Mouse (Mus musculus) megakaryocyte-erythroid progenitor cell, adult 5-6 weeks (primary cell): ENCODE results near the gene Atp8b4. TPM values are rescaled to one million over a fixed set of nuclear protein-coding genes. Genes with fewer than 3 reads are reported as not detected.
"Not testable (repeated sequence)": the region's sequence is repeated elsewhere in the genome, so short reads cannot be mapped to it uniquely, and the experiment has no call there.

Experiments
- ATAC-seq: replicated peaks from 2 replicates; pipeline ENCODE4 v1.8.0; 2016; ENCODE audit warnings: mild to moderate bottlenecking, inconsistent platforms; ENCODE audit not compliant: severe bottlenecking, poor library complexity, low FRiP score, low TSS enrichment
- total RNA-seq, 2 experiments: library from RNA; stranded (forward) in 1 of 2; stranded (reverse) in 1 of 2; fragments of 200-1000, 215-1000 nt in 1 of 2; fragments of >200 nt in 1 of 2; fragmentation: Nextera tagmentation in 1 of 2; gene quantifications; 2 replicates each; pipeline ENCODE4 v1.2.3; 2014 to 2017

The Atp8b4 gene
- total RNA-seq, 2 experiments from 2014 or later, result 1.6 to 2.2 TPM

DNA sequence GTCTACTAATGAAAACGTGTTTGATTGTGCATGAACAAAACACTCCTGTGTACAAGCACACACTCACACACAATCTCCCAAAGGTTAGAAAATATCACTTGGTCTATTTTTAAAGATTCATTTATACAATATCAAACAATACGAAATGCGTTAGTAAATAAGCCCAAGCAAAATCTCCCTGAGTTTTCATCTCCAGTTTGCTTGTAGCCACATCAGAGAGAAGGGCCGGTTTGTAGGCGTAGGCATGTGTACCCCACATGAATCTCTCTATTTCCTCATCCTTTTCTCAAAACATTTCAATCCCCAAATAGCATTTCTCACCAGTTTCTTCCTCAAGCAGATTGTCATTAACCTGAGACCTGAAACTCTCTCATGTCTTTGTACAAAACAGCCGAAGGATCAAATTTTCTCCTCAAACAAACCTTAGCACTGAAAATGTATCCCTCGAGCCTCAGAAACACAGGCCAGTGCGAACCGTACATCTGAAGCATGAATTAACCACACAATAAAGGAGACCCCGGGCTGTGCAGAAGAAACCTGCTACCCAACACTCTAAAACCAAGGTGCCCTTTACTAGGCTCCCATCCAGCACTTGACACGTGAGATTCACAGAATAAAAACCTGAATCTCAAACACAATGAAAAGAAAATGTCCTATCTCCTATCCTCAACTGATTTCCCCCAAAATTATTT lies 1.6 kb downstream of the Atp8b4 start:
- no peak for ATAC-seq

DNA sequence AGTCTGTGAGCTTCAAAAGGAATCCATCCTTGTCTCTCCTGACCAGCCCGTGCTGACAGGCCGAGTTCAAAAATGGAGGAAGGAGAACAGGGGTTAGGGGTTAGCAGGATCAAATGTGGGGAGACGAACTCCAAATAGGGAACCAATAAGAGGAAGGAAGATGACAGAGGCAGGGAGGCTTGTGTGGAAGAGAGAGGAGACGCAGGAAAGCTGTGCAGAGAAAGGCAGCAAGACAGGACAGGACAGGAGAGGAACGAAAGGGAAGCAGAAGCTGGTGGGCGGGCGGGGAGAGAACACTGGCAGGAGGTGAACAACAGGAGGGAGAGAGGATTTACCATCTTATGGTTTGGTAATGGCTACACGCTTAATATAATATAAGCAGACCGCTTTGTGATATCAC lies 3.6 kb downstream of the Atp8b4 start:
- no peak; the same call in 1 of the 2 replicates for ATAC-seq

DNA sequence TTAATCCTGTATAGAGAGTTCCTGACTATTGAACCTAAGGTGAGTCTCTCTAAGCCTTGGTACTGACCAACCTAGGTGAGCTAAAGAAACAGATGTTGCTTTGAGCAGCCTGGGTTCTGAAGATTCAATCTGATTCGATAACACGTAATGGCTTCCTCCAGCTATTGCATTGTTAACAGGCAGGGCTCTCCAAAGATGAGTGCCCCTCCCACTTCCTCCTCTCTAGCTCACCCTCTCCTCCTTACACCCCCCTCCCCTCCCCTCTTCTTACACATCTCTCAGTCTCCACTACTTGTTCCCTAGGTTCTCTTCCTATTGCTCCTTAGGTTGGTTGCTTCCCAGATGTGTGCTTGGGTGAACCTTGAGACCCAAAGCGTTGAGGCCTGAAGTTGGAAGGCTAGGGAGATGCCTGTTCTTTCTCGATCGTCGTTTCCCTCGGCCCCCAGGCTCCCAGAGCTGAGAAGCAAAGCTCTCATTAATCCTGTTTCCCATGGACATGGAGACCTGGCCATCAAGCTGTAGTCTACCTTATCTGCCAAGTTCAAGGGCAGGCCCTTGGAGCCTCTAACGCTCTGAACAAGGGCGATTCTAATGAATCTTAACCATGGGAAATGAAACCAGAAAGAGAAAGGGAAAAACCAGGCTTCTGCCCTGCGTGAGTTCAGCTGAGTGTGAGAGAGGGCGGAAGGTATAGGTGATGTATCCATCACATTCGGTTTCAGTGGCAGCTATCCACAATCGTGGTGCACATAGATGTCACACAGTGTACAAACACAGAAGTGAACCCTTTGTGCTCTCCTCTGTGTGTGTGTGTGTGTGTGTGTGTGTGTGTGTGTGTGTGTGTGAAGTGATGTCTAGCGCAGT lies 4.4 kb downstream of the Atp8b4 start:
- no peak for ATAC-seq

GRCm38 (mm10) chr2:126495230-126495629 lies 5.2 kb downstream of the Atp8b4 start:
- no peak for ATAC-seq

- no peak for ATAC-seq
Observed at GRCm38 (mm10) chr2:126493306-126493705, 7.2 kb downstream of the Atp8b4 start.

DNA sequence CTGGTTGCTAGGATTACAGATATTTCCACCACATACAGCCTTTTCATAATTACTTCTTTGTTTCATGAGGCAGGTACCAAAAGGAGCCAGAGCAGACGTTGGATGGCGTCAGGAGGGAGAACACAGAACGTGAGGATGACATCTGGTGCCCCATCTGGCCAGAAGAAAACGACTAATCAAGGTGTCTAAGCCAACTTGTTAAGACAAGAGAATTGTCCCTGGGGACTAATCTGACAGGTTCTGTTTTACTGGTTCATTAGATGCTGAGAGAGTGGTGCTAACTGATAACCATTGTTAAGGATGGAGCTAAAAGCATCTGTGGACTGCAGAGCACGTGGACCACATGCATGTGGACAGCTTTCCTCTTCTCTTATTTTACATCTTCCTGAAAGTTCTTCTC lies 7.8 kb downstream of the Atp8b4 start:
- ATAC-seq, result 0 out of 2 replicates have a peak, but pooled peaks have one; percentile 22

GRCm38 (mm10) chr2:126491446-126491845 lies 9.0 kb downstream of the Atp8b4 start:
- ATAC-seq, result no peak

DNA sequence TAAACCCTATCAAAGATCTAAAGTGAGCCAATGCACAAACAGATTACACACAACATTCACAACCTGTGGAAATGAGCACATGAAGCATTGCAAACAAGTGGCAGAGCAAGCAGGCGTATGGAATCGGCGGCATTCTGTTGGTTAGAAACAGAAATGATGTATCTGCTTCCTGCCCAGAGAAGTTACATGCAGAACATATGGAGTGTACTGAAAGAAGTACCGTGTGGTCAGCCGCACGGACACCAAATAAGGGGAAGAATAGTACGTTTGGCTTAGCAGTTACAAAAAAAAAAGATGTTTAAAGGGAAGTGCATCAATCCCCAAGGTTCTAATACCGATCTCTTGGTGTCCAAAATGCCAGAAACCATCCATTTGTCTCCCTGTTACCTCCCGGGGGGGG lies 9.9 kb downstream of the Atp8b4 start:
- ATAC-seq, result no peak

- no peak for ATAC-seq
Observed at GRCm38 (mm10) chr2:126485262-126486017, 15.0 kb downstream of the Atp8b4 start.

DNA sequence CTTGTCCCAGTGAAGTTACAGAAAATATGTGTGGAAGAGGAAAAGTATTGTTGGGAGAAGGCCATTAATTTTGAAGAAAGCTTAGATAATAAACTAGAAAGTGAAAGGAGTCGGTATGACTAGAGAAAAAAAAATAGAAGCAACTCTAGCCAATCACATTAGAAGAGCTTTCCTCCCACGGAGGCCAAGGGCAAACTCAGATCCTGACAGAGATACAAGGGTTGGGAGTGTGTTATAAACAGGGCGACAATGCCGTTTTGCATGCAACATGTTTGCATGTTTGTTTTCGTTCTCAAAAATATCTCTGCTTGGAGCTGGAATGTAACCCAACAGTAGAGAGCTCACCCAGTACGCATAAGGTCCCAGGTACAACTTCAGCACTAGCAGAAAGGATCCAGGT lies 17.1 kb downstream of the Atp8b4 start:
- no peak for ATAC-seq

GRCm38 (mm10) chr2:126477556-126477955 lies 22.9 kb downstream of the Atp8b4 start:
- ATAC-seq, result no peak

DNA sequence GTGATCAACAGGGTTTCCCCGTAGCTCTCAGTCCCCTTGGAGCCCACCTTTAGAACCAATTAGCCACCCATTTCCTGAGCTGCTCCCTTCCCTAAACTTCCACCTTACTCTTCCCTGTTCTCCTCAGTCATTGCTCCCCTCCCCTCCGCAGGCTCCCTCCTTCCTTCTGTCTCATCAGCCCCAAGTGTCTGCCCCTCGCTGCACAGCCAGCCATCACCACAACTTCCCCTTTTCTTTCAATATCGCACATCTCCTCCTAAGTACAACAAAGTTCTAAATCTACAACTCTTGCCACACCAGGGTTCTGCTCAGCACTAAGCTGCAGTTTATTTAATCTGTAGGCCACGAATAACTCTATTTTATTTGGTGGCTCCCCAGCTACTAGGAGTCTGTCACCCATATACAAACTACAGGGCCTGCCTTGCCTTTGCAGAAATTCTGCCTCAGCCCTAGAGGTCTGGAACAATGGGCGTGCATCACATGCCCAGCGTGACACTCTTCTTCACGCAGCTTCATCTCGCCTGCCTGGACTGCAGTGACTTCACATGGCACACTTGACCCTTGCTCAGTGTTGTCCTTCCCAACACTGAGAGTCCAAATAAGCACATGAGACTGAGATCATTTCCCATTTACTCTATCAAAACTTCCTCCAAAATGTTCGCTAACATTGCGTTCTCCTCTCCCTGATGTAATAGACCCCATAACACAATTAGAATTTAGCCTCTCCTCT lies 24.6 kb downstream of the Atp8b4 start:
- peak; percentile 72; the same call in 1 of the 2 replicates for ATAC-seq

DNA sequence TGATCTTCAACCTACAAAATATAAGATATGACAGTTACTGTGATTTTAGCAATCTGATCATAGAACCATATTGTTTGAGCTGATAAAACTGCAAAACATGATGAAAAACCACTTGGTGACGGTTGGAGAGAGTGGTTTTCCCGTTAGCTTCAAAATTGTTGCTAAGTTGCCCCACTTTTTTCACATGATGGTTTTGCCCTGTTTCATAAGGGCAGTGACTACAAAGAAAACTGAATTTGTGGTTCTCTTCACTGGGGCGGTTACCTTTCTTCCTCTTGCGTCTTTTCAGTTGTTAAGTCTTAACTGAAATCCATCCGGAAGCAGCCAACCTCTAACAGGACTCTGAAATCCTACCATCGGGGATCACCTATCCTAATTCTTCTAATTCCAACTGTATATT lies 26.5 kb downstream of the Atp8b4 start:
- ATAC-seq, result no peak

- no peak for ATAC-seq
Observed at GRCm38 (mm10) chr2:126472836-126473235, 27.6 kb downstream of the Atp8b4 start.

- no peak for ATAC-seq
Observed at GRCm38 (mm10) chr2:126467790-126468189, 32.7 kb downstream of the Atp8b4 start.

DNA sequence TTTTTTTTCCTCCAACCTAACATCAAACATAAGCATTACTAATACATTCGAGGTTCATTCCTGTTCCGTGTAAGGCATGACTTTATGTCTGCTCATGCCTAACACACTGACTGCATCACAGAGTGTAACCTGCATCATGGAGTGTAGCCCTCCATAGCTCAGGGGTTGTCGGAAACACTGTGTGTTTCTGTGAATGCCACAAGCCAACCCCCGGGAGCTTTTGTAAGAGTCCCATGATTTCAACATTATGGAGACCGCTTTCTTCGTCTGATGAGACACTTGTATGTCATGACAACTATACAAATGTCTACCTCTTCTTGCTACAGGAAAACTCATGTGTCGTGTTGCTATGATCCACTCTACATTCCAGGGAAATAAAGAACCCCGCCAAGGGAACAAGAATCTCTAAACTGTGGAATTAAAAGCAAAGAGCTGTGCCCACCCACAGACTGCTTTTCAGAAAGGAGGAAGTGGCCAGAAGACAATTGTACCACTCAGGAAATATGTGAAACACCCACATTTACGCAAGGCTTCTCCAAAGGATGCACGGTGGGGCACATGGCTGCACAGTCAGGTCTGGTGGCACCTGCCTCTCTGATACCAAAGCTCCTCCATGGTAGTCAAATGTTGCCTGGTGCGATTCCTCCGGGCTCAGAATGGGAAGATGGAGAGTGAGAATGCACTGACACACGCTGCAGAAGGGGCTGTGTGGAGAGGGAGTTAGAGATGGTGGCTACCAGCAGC lies 33.9 kb downstream of the Atp8b4 start:
- no peak for ATAC-seq

DNA sequence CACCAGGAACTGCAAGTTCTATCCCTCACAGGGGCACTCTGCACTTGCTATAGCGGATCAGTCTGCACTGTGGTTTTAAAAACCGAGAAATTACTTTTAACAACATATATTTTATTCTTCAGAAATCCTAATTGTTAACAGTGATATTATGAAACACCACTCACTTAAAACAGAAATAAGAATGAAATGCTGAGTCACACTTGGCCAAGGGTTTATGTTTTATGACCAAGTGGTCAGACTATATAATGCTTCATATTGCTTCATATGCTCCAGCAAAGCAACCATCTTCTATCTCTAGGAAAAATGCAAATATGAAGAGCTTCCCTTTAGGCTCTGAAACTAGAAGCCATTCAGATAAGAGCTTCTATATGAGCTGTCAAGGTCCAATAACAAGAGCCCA lies 41.8 kb downstream of the Atp8b4 start:
- no peak for ATAC-seq

GRCm38 (mm10) chr2:126457759-126458158 lies 42.7 kb downstream of the Atp8b4 start:
- not testable (repeated sequence) for ATAC-seq

- ATAC-seq, result no peak
Observed at GRCm38 (mm10) chr2:126450937-126451302, 49.6 kb downstream of the Atp8b4 start.
